ENCODE assay signal across 8 mouse cellular contexts in the genomic region with DNA sequence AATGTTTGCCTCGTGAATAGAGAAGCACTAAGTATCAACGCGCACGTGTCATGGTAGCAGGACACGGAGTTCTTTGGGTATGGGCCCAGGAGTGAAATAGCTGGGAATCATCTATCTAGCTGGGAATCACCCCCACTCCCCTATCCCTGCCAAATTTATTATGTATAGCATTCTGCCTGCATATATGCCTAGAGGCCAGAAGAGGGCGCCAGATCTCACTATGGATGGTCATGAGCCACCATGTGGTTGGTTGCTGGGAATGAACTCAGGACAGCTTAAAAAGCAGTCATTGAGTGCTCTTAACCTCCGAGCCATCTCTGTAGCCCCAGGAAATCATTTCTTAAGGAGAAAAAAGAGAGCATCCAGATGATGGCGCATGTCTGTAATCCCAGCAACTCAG. TPM values are rescaled to one million over a fixed set of nuclear protein-coding genes. Genes with fewer than 3 reads are reported as not detected.
DNase-seq lines count a peak whose midpoint lies in the region; TF ChIP-seq lines count a peak whose summit lies in the region.
"Had no signal": no experiment of that assay in that cellular context is flagged by ENCODE, and none has a peak within 500 bp of the region (broad histone marks: within the 10 kb centered on the region; RNA-seq: fewer than 3 reads in every experiment).

No protein-coding gene starts in this region.

- no peak overlapping the region for H3K4me3 ChIP-seq in kidney, adult 2 months (ENCODE audit: insufficient read depth, low read depth, low read length)
- peak overlapping the region; percentile 49 to 50 for H3K4me3 ChIP-seq in MEL (ENCODE audit: control insufficient read depth in 1 of 2, insufficient read depth in 1 of 2, low read depth in 2 of 2, low read length in 2 of 2)
- H3K4me3 ChIP-seq: megakaryocyte, embryonic 14.5 days had no signal

- peak; percentile 83 for TF ChIP-seq CTCF in kidney, adult 2 months (conservative IDR thresholded peaks at IDR 0.05; ENCODE audit: insufficient read depth, insufficient read length, low read depth, low read length)
- peak; percentile 82 to 97 (median 84) for TF ChIP-seq CTCF in MEL (IDR thresholded peaks at IDR 0.05 in 2 of 3, conservative IDR thresholded peaks at IDR 0.05 in 1 of 3; ENCODE audit: control insufficient read depth in 1 of 3, insufficient read depth in 1 of 3, low read depth in 2 of 3, low read length in 3 of 3, poor library complexity in 1 of 3, severe bottlenecking in 1 of 3)

- H3K9me3 ChIP-seq in MEL (replicated peaks; ENCODE audit: insufficient read depth, low read length): no peaks in the 10 kb centered on the region

- no peak overlapping the region for H3K27ac ChIP-seq in kidney, adult 2 months (ENCODE audit: insufficient read depth, low read depth, low read length)
- peak overlapping the region; percentile 51 for H3K27ac ChIP-seq in MEL (ENCODE audit: control insufficient read depth, low read depth, low read length)

- peak overlapping the region; percentile 55 for H3K9ac ChIP-seq in MEL (ENCODE audit: control insufficient read depth, low read depth, low read length, poor library complexity, severe bottlenecking)

- peak; percentile 45 for DNase-seq in kidney, adult 2 months
- no peak for DNase-seq in kidney, adult 9 months
- peak; percentile 85 for DNase-seq in CD4-positive, CD25-positive, alpha-beta regulatory T cell, adult 2 months (ENCODE audit: low read depth, low spot score)
- peak; percentile 91 for DNase-seq in MEL (ENCODE audit: low read depth, low spot score)
- peak; percentile 72 for DNase-seq in embryo, embryonic 11 days
- DNase-seq in mesoderm, embryonic 11.5 days (ENCODE audit: low read depth, low spot score): peak; percentile 65
- no peak for DNase-seq in ovary, adult 18-20 months (ENCODE audit: low spot score)

- no peaks in the 10 kb centered on the region for H3K27me3 ChIP-seq in kidney, adult 2 months (replicated peaks; ENCODE audit: control insufficient read depth, insufficient read depth, low read length)
- no peaks in the 10 kb centered on the region for H3K27me3 ChIP-seq in MEL (ENCODE audit: control insufficient read depth in 1 of 2, insufficient read depth in 2 of 2, low read length in 2 of 2)

- peak in 1 of 2 experiments; percentile 39; a peak in 1 of 4 replicates for TF ChIP-seq EP300 in MEL (IDR thresholded peaks at IDR 0.05; ENCODE audit: low read depth in 1 of 2, low read length in 2 of 2)

- TF ChIP-seq POLR2A in kidney, adult 2 months (IDR thresholded peaks at IDR 0.05; ENCODE audit: low read depth, low read length): no peak
- TF ChIP-seq POLR2A in MEL (IDR thresholded peaks at IDR 0.05; ENCODE audit: control insufficient read depth in 1 of 2, insufficient read depth in 1 of 2, low read depth in 1 of 2, low read length in 2 of 2, poor library complexity in 1 of 2): no peak

- no peaks in the 10 kb centered on the region for H3K4me1 ChIP-seq in kidney, adult 2 months (ENCODE audit: control insufficient read depth, insufficient read depth, low read length)
- 0 out of 4 replicates have a peak, but pooled peaks cover 0 to 9% of the 10 kb centered on the region in 2 experiments for H3K4me1 ChIP-seq in MEL (ENCODE audit: control insufficient read depth in 1 of 2, insufficient read depth in 2 of 2, low read length in 2 of 2)

- H3K36me3 ChIP-seq in kidney, adult 2 months (ENCODE audit: control insufficient read depth, insufficient read depth, low read length): no peaks in the 10 kb centered on the region
- peaks cover 0 to 2% of the 10 kb centered on the region in 2 experiments; a peak in 1 of 4 replicates for H3K36me3 ChIP-seq in MEL (ENCODE audit: control insufficient read depth in 1 of 2, insufficient read depth in 2 of 2, low read length in 2 of 2)

- no peaks in the 10 kb centered on the region; the same call in 1 of the 2 replicates for H3K79me2 ChIP-seq in MEL (ENCODE audit: control insufficient read depth, insufficient read depth, low read length, poor library complexity)

- WGBS in kidney, adult 2 months: 21% methylated on average over 8 of the region's 8 CpGs

- TF ChIP-seq RAD21 in MEL (IDR thresholded peaks at IDR 0.05; ENCODE audit: low read depth, low read length): peak; percentile 46

TF ChIP-seq in MEL, 35 proteins besides CTCF, POLR2A, EP300 and RAD21:
- TF ChIP-seq GATA1 (IDR thresholded peaks at IDR 0.05; ENCODE audit: low read depth, low read length) (no peak), MYC (IDR thresholded peaks at IDR 0.05; ENCODE audit: low read depth, low read length) (peak; percentile 97), USF1 (IDR thresholded peaks at IDR 0.05; ENCODE audit: low read depth, low read length) (0 out of 2 replicates have a peak, but pooled peaks have one; percentile 45), JUND (IDR thresholded peaks at IDR 0.05; ENCODE audit: low read depth, low read length) (peak; percentile 34; the same call in 1 of the 2 replicates), MAFK (IDR thresholded peaks at IDR 0.05; ENCODE audit: borderline replicate concordance, low read depth, low read length) (no peak), SMC3 (IDR thresholded peaks at IDR 0.05; ENCODE audit: low read depth, low read length) (peak; percentile 85), NELFE (IDR thresholded peaks at IDR 0.05; ENCODE audit: low read depth, low read length) (no peak), BHLHE40 (IDR thresholded peaks at IDR 0.05; ENCODE audit: borderline replicate concordance, low read depth, low read length) (peak; percentile 61), ZKSCAN1 (IDR thresholded peaks at IDR 0.05; ENCODE audit: low read depth, low read length) (no peak), GABPA (IDR thresholded peaks at IDR 0.05; ENCODE audit: low read depth, low read length) (0 out of 2 replicates have a peak, but pooled peaks have one; percentile 23), ZNF384 (IDR thresholded peaks at IDR 0.05; ENCODE audit: low read depth, low read length) (peak; percentile 54), SIN3A (IDR thresholded peaks at IDR 0.05; ENCODE audit: low read length) (peak; percentile 77), NRF1 (IDR thresholded peaks at IDR 0.05; ENCODE audit: insufficient read depth, low read depth, low read length, poor library complexity, severe bottlenecking) (no peak), TCF12 (IDR thresholded peaks at IDR 0.05; ENCODE audit: low read depth, low read length) (0 out of 2 replicates have a peak, but pooled peaks have one; percentile 32), ETS1 (IDR thresholded peaks at IDR 0.05; ENCODE audit: low read depth, low read length) (peak; percentile 57), HCFC1 (IDR thresholded peaks at IDR 0.05; ENCODE audit: low read depth, low read length) (peak; percentile 55), UBTF (IDR thresholded peaks at IDR 0.05; ENCODE audit: borderline replicate concordance, insufficient read depth, low read depth, low read length) (no peak), RCOR1 (IDR thresholded peaks at IDR 0.05; ENCODE audit: low read depth, low read length) (no peak), E2F4 (IDR thresholded peaks at IDR 0.05; ENCODE audit: borderline replicate concordance, low read depth, low read length) (peak; percentile 75; the same call in 1 of the 2 replicates), MAX (IDR thresholded peaks at IDR 0.05; ENCODE audit: low read length) (peak; percentile 82), POLR2AphosphoS5 (IDR thresholded peaks at IDR 0.05; ENCODE audit: borderline replicate concordance, low read depth, low read length) (no peak), MEF2A (IDR thresholded peaks at IDR 0.05; ENCODE audit: extremely low read depth, insufficient replicate concordance, low read depth, low read length, poor library complexity, severe bottlenecking) (no peak), POLR2AphosphoS2 (IDR thresholded peaks at IDR 0.05; ENCODE audit: low read length) (no peak), CHD2 (IDR thresholded peaks at IDR 0.05; ENCODE audit: low read length) (no peak), KAT2A (conservative IDR thresholded peaks at IDR 0.05; ENCODE audit: low read depth, low read length) (no peak), USF2 (IDR thresholded peaks at IDR 0.05; ENCODE audit: borderline replicate concordance in 1 of 2, insufficient read depth in 1 of 2, low read depth in 1 of 2, low read length in 2 of 2) (no peak), ZC3H11A (IDR thresholded peaks at IDR 0.05; ENCODE audit: low read depth, low read length) (peak; percentile 58), MYB (IDR thresholded peaks at IDR 0.05; ENCODE audit: low read depth, low read length) (no peak), ZMIZ1 (IDR thresholded peaks at IDR 0.05; ENCODE audit: low read depth, low read length) (no peak), TAL1 (IDR thresholded peaks at IDR 0.05; ENCODE audit: low read length) (no peak), ELF1 (IDR thresholded peaks at IDR 0.05; ENCODE audit: low read depth, low read length) (peak; percentile 36; the same call in 1 of the 2 replicates), TBP (IDR thresholded peaks at IDR 0.05; ENCODE audit: low read depth, low read length) (0 out of 2 replicates have a peak, but pooled peaks have one; percentile 35), MXI1 (IDR thresholded peaks at IDR 0.05; ENCODE audit: low read depth, low read length) (peak; percentile 79), CHD1 (IDR thresholded peaks at IDR 0.05; ENCODE audit: low read depth, low read length) (no peak), MAZ (IDR thresholded peaks at IDR 0.05; ENCODE audit: low read depth, low read length) (peak; percentile 79)

RNA-seq across cellular contexts. Expression of gene Cbx7, which starts 30.0 kb away (rescaled TPM):
- polyA plus RNA-seq in kidney, adult 2 months (2012; rRNA removed): 41.3 and 44.1 TPM in 2 replicates
- total RNA-seq in MEL (2012; rRNA removed): 2.9 and 3.7 TPM in 2 replicates
- 10 to 100 TPM in 1 of 2 experiments, not detected in 1; 11.1 TPM for polyA plus RNA-seq in MEL (2012; ENCODE audit: insufficient read depth in 1 of 2, insufficient read length in 2 of 2, low read depth in 1 of 2, low replicate concordance in 2 of 2, missing spikeins in 1 of 2)

RNA-seq across cellular contexts. Expression of gene Apobec3, which starts 49.5 kb away (rescaled TPM):
- polyA plus RNA-seq in kidney, adult 2 months (2012; rRNA removed): 9.5 and 13.4 TPM in 2 replicates
- 17.2 and 22.2 TPM in 2 replicates for total RNA-seq in MEL (2012; rRNA removed)
- polyA plus RNA-seq in MEL (2012; ENCODE audit: insufficient read depth in 1 of 2, insufficient read length in 2 of 2, low read depth in 1 of 2, low replicate concordance in 2 of 2, missing spikeins in 1 of 2): 10 to 100 TPM in 1 of 2 experiments, not detected in 1; 38.6 TPM

Comparison
In these comparisons a context has a peak if more than half of its experiments do, and no peak if none do; other contexts are left out.
1. DNase-seq: peak in kidney, adult 2 months (single experiment), CD4-positive, CD25-positive, alpha-beta regulatory T cell, adult 2 months (single experiment), MEL (single experiment), embryo, embryonic 11 days (single experiment) and mesoderm, embryonic 11.5 days (single experiment); none in kidney, adult 9 months (single experiment) and ovary, adult 18-20 months (single experiment).